Mouse (Mus musculus) ES-E14 (cell line): ENCODE measurements around the gene Fastkd3. TPM values are rescaled to one million over a fixed set of nuclear protein-coding genes. Genes with fewer than 3 reads are reported as not detected.

Source experiments
- DNase-seq: peaks from one replicate; pipeline ENCODE4 v3.0.0-alpha.2; 2013; ENCODE audit warnings: low read depth, low spot score
- H3K27ac ChIP-seq: 2 replicates; pipeline ENCODE4 v1.5.1; 2012; ENCODE audit warnings: low read depth, mild to moderate bottlenecking, low read length, moderate library complexity, mixed read lengths; ENCODE audit not compliant: poor library complexity, insufficient read depth, severe bottlenecking
- H3K36me3 ChIP-seq: 2 replicates; pipeline ENCODE4 v1.6.1; 2012; ENCODE audit warnings: mild to moderate bottlenecking, low read length, moderate library complexity, mixed read lengths; ENCODE audit not compliant: control insufficient read depth, poor library complexity, insufficient read depth, severe bottlenecking
- H3K4me1 ChIP-seq, 2 experiments: fragments of 150-350 bp in 1 of 2; sonication (generic) in 1 of 2; 2 replicates each; pipeline ENCODE4 v1.6.1; 2012; ENCODE audit warnings: low read length in 2 of 2, mild to moderate bottlenecking in 1 of 2, mixed read lengths in 1 of 2; ENCODE audit not compliant: control insufficient read depth in 2 of 2, insufficient read depth in 2 of 2, poor library complexity in 1 of 2
- H3K4me3 ChIP-seq, 2 experiments: fragments of 150-350 bp in 1 of 2; sonication (generic) in 1 of 2; 2 replicates each; pipeline ENCODE4 v1.5.1; 2012; ENCODE audit warnings: low read length in 2 of 2, low read depth in 1 of 2, mild to moderate bottlenecking in 1 of 2, mixed read lengths in 1 of 2; ENCODE audit not compliant: insufficient read depth in 1 of 2, poor library complexity in 1 of 2, severe bottlenecking in 1 of 2
- H3K9ac ChIP-seq: 2 replicates; pipeline ENCODE4 v1.6.1; 2012; ENCODE audit warnings: low read depth, mild to moderate bottlenecking, low read length, mixed read lengths; ENCODE audit not compliant: poor library complexity, insufficient read depth, severe bottlenecking
- H3K9me3 ChIP-seq: fragments of 150-350 bp; sonication (generic); 2 replicates; pipeline ENCODE4 v1.6.1; 2012; ENCODE audit warnings: low read depth, mild to moderate bottlenecking, low read length; ENCODE audit not compliant: control insufficient read depth, insufficient read depth
- CHD2 ChIP-seq: IDR thresholded peaks from 2 replicates; pipeline ENCODE4 v1.6.1; 2014; ENCODE audit warnings: mild to moderate bottlenecking, low read depth, low read length, inconsistent platforms
- HCFC1 ChIP-seq: IDR thresholded peaks from 2 replicates; pipeline ENCODE4 v1.6.1; 2012; ENCODE audit warnings: low read length, inconsistent platforms, borderline replicate concordance; ENCODE audit not compliant: insufficient read depth
- MAFK ChIP-seq: IDR thresholded peaks from 2 replicates; pipeline ENCODE4 v1.6.1; 2014; ENCODE audit warnings: mild to moderate bottlenecking, low read depth, low read length, inconsistent platforms; ENCODE audit not compliant: insufficient read depth
- ZC3H11A ChIP-seq: IDR thresholded peaks from 2 replicates; pipeline ENCODE4 v1.6.1; 2012; ENCODE audit warnings: low read depth, mild to moderate bottlenecking, inconsistent platforms, low read length, borderline replicate concordance
- ZNF384 ChIP-seq: IDR thresholded peaks from 2 replicates; pipeline ENCODE4 v1.6.1; 2012; ENCODE audit warnings: low read depth, low read length, inconsistent platforms
- in situ Hi-C, 2 experiments: fragments of 600-800 bp; cut with MboI; formaldehyde crosslinking; loops; one replicate each; pipeline ENCODE4 v1.15.1; 2025; ENCODE audit warnings: low sequenced_read_pairs in 2 of 2, inconsistent platforms in 1 of 2; ENCODE audit not compliant: unreplicated experiment in 2 of 2
- total RNA-seq: library from RNA; depleted of rRNA; stranded (reverse); fragments of 300-350 nt; gene quantifications from 2 replicates; pipeline ENCODE4 v1.2.3, GENCODE M21; 2012

Fastkd3 gene
- total RNA-seq, 1 experiment: 18.7 TPM

GRCm38 (mm10) chr13:68577945-68578344, 4.1 kb upstream of the Fastkd3 start:
- in situ Hi-C loops: no loop called here
- Histone ChIP-seq H3K9ac (no peak overlapping the region), H3K36me3 (peaks cover 42% of the 10 kb centered on the region), H3K4me3 (no peak overlapping the region), H3K27ac (no peak overlapping the region), H3K4me1 (peaks cover 5% of the 10 kb centered on the region in 2 experiments; a peak in 3 of 4 replicates), H3K9me3 (no peaks in the 10 kb centered on the region)
- TF ChIP-seq HCFC1 (no peak), ZC3H11A (no peak), MAFK (no peak)
- no peak for DNase-seq

DNA sequence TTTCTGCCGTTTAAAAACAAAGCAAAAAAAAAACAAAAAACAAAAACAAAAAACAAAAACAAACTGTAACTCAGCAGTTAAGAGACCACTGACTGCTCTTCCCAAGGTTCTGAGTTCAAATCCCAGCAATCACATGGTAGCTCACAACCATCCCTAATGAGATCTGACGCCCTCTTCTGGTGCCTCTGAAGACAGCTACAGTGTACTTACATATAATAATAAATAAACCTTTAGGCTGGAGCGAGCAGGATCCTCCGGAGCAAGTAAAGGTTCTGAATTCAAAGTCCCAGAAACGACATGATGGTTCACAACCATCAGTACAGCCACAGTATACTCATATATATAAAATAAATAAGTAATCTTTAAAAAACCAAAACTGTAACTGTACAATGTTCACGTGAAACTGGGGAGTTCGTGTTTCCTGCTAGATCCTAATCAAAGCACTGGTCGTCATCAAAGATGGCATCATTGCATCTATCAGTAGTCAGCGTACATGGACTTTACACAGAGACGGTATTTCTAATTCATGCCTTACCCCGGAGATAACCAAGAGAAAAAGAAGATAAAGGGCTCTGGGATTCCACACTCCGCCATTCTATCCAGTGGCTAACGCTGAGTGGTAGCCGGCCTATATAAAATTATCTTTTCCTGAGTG, 821 bp upstream of the Fastkd3 start:
- H3K36me3 ChIP-seq: peaks cover 57% of the 10 kb centered on the region
- TF ChIP-seq HCFC1: no peak
- TF ChIP-seq CHD2: no peak
- TF ChIP-seq ZNF384: no peak
- no peak for TF ChIP-seq MAFK
- TF ChIP-seq ZC3H11A: no peak
- peak overlapping the region; percentile 64 to 91 for H3K4me3 ChIP-seq
- peak overlapping the region; percentile 41; the same call in 1 of the 2 replicates for H3K27ac ChIP-seq
- H3K9ac ChIP-seq: peak overlapping the region; percentile 85
- H3K4me1 ChIP-seq: peaks cover 2 to 6% of the 10 kb centered on the region in 2 experiments; a peak in 2 of 4 replicates
- DNase-seq: no peak
- H3K9me3 ChIP-seq: no peaks in the 10 kb centered on the region
- in situ Hi-C loops: no loop called here

- peaks cover 2 to 6% of the 10 kb centered on the region in 2 experiments; a peak in 2 of 4 replicates for H3K4me1 ChIP-seq
- no peak for DNase-seq
- H3K36me3 ChIP-seq: peaks cover 51% of the 10 kb centered on the region
- H3K27ac ChIP-seq: no peak overlapping the region
- peak overlapping the region; percentile 95 for H3K9ac ChIP-seq
- TF ChIP-seq ZNF384: no peak
- TF ChIP-seq ZC3H11A: no peak
- TF ChIP-seq CHD2: no peak
- no peak for TF ChIP-seq HCFC1
- no peak for TF ChIP-seq MAFK
- no peaks in the 10 kb centered on the region for H3K9me3 ChIP-seq
- H3K4me3 ChIP-seq: peak overlapping the region; percentile 84 to 91
- in situ Hi-C loops: no loop called here
These were observed 415 bp downstream of the Fastkd3 start for GRCm38 (mm10) chr13:68582517-68582780.

DNA sequence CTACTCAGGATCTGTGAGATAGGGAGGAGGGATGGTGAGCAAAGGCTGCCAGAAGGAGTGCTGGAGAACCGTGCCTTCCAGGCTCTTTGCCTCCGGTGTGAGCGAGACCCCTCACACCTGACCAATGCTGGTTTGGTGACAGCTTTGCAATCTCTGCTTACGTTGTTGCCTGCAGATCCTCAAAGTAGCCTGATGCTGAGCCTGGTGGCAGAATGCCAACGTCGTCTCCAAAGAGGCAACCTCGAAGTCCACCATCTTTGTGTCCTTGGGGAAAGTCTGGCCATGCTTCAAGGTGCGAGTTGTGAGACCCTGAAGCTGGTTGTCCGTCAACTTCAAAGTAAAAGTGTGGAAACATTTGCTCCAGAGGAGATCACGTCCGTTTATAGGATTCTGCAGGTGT, 1.9 kb downstream of the Fastkd3 start:
- TF ChIP-seq ZC3H11A (no peak), CHD2 (no peak), MAFK (no peak), ZNF384 (no peak), HCFC1 (no peak)
- Histone ChIP-seq H3K4me1 (peaks cover 2 to 6% of the 10 kb centered on the region in 2 experiments; a peak in 2 of 4 replicates), H3K36me3 (peaks cover 49% of the 10 kb centered on the region), H3K27ac (no peak overlapping the region), H3K4me3 (no peak overlapping the region), H3K9ac (no peak overlapping the region), H3K9me3 (no peaks in the 10 kb centered on the region)
- in situ Hi-C loops: no loop called here
- DNase-seq: no peak

DNA sequence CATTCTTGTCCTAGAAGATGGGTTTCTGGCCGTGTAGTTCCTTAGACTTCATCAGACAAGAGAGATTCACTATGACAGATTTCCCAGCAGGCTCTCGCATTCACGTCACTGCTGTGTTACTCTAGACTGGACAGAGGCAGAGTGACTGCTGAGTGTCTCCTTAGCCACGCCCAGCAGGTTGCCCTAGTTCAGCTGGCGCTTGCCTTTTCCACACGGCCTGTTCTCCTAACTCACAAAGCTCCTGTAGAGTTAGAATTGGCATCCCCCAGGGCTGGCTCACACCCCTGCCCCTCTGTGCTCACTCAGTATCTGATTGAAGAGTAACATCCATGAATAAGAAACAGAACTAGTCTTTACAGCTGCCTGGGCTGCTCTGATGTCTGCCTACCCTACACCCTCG, 3.4 kb downstream of the Fastkd3 start:
- in situ Hi-C loops: no loop called here

More for the DNA sequence above, 3.4 kb downstream of the Fastkd3 start:
- H3K4me1 ChIP-seq: peaks cover 2 to 3% of the 10 kb centered on the region in 2 experiments; a peak in 2 of 4 replicates
- no peak overlapping the region for H3K9ac ChIP-seq
- DNase-seq: no peak
- H3K36me3 ChIP-seq: peaks cover 43% of the 10 kb centered on the region
- no peak for TF ChIP-seq HCFC1
- TF ChIP-seq CHD2: no peak
- no peak for TF ChIP-seq ZNF384
- no peak for TF ChIP-seq MAFK
- TF ChIP-seq ZC3H11A: no peak
- 0 out of 4 replicates have a peak overlapping the region, but pooled peaks of 1 of the 2 experiments have one; percentile 25 for H3K4me3 ChIP-seq
- H3K27ac ChIP-seq: no peak overlapping the region
- no peaks in the 10 kb centered on the region for H3K9me3 ChIP-seq
